Mouse (Mus musculus) forebrain, embryonic 14.5 days (tissue): ENCODE measurements at regions not wholly inside any gene's neighbourhood (a gene's known extent, or its start where the extent isn't known, plus 50 kb on each side); places are given as distances from the start of the nearest gene placed in this dataset.

Source experiments
- ATAC-seq: fragments of 200-750 bp; cut with Nextera tagmentation; 2 replicates; pipeline ENCODE4 v1.8.0; 2017; ENCODE audit warnings: mild to moderate bottlenecking, moderate library complexity
- DNase-seq: peaks from one replicate; pipeline ENCODE4 v3.0.0-alpha.2; 2015; ENCODE audit warnings: low spot score
- H3K27ac ChIP-seq: fragments of 300-500 bp; sonication (generic); 2 replicates; pipeline ENCODE4 v1.5.1; 2014; ENCODE audit warnings: low read depth, mild to moderate bottlenecking, control low read depth, low read length, moderate library complexity
- H3K27me3 ChIP-seq: fragments of 300-500 bp; sonication (generic); replicated peaks from 2 replicates; pipeline ENCODE4 v1.6.1; 2014; ENCODE audit warnings: low read length, control low read depth, mixed read lengths; ENCODE audit not compliant: control insufficient read depth, insufficient read depth
- H3K36me3 ChIP-seq: fragments of 300-500 bp; sonication (generic); 2 replicates; pipeline ENCODE4 v1.6.1; 2014; ENCODE audit warnings: low read length, control low read depth; ENCODE audit not compliant: control insufficient read depth, insufficient read depth
- H3K4me1 ChIP-seq: fragments of 300-500 bp; sonication (generic); 2 replicates; pipeline ENCODE4 v1.6.1; 2014; ENCODE audit warnings: antibody characterized with exemption, low read length, control low read depth; ENCODE audit not compliant: control insufficient read depth, insufficient read depth
- H3K4me2 ChIP-seq: fragments of 300-500 bp; sonication (generic); 2 replicates; pipeline ENCODE4 v1.6.1; 2014; ENCODE audit warnings: mild to moderate bottlenecking, control low read depth, low read length
- H3K4me3 ChIP-seq: fragments of 300-500 bp; sonication (generic); 2 replicates; pipeline ENCODE4 v1.5.1; 2014; ENCODE audit warnings: low read depth, low read length, control low read depth
- H3K9ac ChIP-seq: fragments of 300-500 bp; sonication (generic); 2 replicates; pipeline ENCODE4 v1.6.1; 2014; ENCODE audit warnings: mild to moderate bottlenecking, low read length, control low read depth, moderate library complexity
- H3K9me3 ChIP-seq: fragments of 300-500 bp; sonication (generic); replicated peaks from 2 replicates; pipeline ENCODE4 v1.6.1; 2016; ENCODE audit warnings: low read length, control low read depth, mixed read lengths; ENCODE audit not compliant: control insufficient read depth
- WGBS: fragments of 180-500 bp; shearing (Covaris S2); extraction: QIAGEN DNeasy Blood & Tissue Kit; methylation state at CpG from one replicate; pipeline ENCODE4 v1.1.7; 2014; 5-methylcytosine and 5-hydroxymethylcytosine counted together

DNA sequence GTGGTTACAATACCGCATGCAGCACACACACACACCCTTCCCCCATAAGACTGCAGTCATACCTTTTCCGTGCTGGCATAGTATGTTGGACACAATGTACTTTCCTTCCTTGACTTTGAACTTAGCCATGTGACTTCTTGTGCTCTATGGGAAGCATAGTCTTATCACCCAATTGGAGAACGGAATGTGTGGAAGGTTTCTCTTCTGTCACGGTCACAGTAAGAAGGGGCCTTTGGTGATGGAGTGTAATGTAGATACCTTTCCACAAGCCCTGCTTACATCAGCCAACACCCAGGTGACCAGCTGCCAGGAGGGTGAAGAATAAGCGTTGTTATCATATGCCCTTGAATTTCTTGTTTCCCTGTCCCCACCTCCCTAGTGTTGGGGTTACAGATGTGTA lies 1308.0 kb upstream of the A1bg start:
- no peak for ATAC-seq
- Histone ChIP-seq H3K9ac (no peak overlapping the region), H3K4me2 (no peak overlapping the region), H3K27ac (no peak overlapping the region), H3K4me1 (no peaks in the 10 kb centered on the region), H3K36me3 (no peaks in the 10 kb centered on the region), H3K9me3 (no peaks in the 10 kb centered on the region), H3K4me3 (no peak overlapping the region), H3K27me3 (no peaks in the 10 kb centered on the region)
- WGBS, result 97% methylated on average over 5 of the region's 5 CpGs
- no peak for DNase-seq

DNA sequence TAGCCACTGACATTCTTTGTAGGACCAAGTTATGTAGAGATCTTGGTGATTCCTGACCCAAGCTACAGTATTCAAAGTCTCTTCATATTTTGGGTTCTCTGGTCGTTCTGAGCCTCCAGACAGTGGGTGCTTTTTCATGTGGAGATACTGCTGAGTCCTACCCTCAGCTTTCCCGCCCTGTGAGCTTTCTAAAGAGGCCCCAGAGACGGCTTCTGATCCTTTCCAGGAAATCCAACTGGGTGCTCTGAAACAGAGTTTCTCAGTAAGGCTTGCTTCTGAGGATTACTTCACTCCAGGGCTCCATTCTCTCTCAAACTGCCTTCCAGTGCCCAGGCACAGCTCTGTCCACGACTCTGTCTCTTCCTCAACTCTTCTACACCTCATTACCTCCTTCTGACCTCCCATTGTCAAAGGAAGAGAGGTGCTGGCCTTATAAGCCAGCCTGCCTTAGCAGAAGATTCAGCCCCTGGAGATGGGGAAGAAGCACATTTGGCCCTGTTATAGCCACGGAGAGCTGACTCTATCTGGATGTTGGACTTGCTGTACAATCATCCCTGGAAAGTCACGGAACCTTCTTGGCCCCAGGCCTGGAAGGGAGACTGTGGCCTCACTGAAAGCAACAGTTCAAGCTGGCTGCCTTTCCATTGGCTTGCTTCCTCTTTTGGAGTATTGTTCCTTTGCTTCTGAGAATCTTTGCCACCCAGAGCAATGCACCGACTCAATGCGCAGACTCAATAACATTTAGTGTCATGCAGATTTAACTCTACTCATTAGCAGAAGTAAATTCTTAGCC lies 1306.9 kb upstream of the A1bg start:
- H3K9ac ChIP-seq, result no peak overlapping the region
- H3K4me2 ChIP-seq, result no peak overlapping the region
- H3K36me3 ChIP-seq, result no peaks in the 10 kb centered on the region
- H3K9me3 ChIP-seq, result no peaks in the 10 kb centered on the region
- H3K4me3 ChIP-seq, result no peak overlapping the region
- DNase-seq (no peak), ATAC-seq (no peak)
- no peaks in the 10 kb centered on the region for H3K4me1 ChIP-seq
- H3K27me3 ChIP-seq, result no peaks in the 10 kb centered on the region
- no peak overlapping the region for H3K27ac ChIP-seq
- 81% methylated on average over 8 of the region's 8 CpGs for WGBS

DNA sequence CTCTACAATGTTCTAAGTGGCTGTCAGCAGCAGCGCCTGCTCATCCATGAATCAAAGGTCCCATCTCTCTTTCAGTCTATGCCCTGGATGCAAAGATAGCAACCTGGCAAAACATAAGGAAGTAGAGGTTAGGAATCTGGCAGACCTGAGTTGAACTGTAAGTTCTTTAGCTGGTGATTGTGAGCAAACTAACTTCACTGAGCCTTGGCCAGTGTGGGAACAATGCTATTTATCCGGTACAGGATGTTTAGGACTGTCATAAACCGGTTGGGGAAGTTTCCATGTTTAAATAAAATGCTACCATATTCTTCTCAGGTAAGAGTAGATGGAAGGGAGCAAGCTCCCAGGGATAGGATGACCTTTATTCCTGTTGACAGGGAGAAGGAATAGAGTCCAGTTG lies 1306.2 kb upstream of the A1bg start:
- no peak overlapping the region for H3K27ac ChIP-seq
- no peaks in the 10 kb centered on the region for H3K4me1 ChIP-seq
- H3K9ac ChIP-seq, result no peak overlapping the region
- no peak overlapping the region for H3K4me2 ChIP-seq
- no peak overlapping the region for H3K4me3 ChIP-seq
- DNase-seq, result no peak
- H3K36me3 ChIP-seq, result no peaks in the 10 kb centered on the region
- no peak for ATAC-seq
- no peaks in the 10 kb centered on the region for H3K27me3 ChIP-seq
- H3K9me3 ChIP-seq, result no peaks in the 10 kb centered on the region
- 90% methylated on average over 3 of the region's 3 CpGs for WGBS

DNA sequence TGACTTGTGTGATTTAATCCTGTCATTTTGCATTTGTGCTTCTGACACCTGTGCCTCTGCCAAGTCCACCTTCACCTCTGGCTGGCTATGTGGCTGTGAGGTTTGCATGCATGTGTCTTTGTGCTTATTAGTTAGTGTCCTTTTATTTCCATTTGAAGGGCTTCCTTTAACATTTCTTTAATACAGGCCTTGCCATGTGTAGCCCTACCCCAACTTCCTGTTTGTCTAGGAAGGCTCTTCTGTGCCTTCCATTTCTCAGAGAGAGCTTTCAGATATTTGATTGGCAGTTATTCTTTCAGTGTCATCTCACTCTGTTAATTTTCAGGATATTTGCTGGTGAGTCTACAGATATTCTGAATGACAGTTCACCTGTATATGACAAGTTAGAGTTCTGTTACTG lies 1302.0 kb upstream of the A1bg start:
- Histone ChIP-seq H3K27ac (no peak overlapping the region), H3K36me3 (no peaks in the 10 kb centered on the region), H3K27me3 (no peaks in the 10 kb centered on the region), H3K9me3 (no peaks in the 10 kb centered on the region), H3K4me3 (no peak overlapping the region), H3K4me1 (no peaks in the 10 kb centered on the region), H3K4me2 (no peak overlapping the region), H3K9ac (no peak overlapping the region)
- no peak for ATAC-seq
- DNase-seq, result no peak

DNA sequence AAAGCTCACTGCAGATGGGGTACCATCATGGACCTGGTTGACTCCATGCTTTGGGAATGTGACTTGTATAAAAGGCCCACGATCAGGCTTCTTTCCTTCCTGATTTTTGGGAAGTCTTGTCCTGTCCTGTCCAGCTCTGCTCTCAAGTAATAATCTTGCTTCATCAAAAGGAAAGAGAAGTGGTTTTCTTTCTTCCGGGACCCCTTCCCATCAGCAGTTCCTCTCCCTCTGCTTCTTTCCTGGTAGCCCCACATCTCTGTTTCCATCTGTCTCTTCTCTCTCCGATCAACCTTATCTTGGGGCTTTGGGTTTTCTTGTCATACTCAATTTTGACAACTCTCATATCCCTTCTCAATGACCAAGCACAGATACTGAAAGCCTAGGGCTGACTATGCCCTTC lies 1301.4 kb upstream of the A1bg start:
- no peak for ATAC-seq
- Histone ChIP-seq H3K4me1 (no peaks in the 10 kb centered on the region), H3K9me3 (no peaks in the 10 kb centered on the region), H3K36me3 (no peaks in the 10 kb centered on the region), H3K4me3 (no peak overlapping the region), H3K9ac (no peak overlapping the region), H3K27me3 (no peaks in the 10 kb centered on the region), H3K4me2 (no peak overlapping the region), H3K27ac (no peak overlapping the region)
- WGBS, result 98% methylated on average over 3 of the region's 3 CpGs
- DNase-seq, result no peak

DNA sequence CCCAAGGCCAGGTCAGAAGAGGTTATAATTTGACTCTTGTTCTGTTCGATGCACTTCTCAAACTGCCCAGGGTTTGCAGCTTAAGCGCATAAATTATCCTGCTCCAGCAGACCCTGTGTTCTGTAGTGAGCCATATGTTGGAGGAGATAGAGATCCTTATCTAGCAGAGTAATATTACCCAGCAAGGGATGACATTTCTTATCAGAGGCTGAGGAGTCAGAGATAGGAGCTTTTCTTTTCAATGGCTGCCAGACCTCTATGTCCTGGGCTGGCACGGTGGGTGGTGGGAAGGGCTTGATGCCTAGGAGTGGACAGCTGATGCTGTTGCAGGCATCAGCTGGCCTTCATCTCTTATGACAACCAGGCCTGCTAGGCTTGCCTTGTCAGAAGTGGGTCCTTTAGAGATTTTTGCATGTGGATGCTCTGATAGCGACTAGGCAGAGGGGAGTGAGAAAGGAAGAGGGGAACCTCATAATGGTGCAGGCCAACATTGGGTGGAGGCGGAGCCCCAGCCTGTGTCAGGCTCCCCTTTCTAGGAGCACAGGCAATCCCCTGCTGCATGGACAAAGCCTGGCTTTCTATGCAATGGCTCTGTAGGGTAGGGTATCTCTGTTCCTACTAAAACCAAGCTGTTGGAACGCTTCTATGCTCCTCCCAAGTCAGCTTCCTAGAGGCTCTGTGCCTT lies 1300.5 kb upstream of the A1bg start:
- Histone ChIP-seq H3K9ac (no peak overlapping the region), H3K27me3 (no peaks in the 10 kb centered on the region)

DNA sequence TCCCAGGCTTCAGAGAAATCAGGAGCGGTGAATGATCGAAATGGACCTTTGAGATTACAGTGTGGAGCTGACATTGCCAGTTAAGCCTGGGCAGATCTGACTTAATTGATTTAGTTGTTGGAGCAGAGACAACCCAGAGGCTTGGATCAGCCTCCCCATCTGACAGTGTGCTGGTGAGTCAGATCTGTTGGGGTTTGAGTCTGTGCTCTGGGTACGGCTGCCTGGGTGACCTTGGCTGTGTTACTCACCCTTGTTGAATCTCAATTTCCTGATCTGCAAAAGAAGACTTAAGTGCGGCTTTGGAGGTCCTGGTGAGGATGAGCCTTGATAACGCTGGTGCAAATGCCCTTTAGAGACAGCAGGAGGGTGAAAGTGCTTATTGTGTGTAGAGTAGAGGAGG lies 1299.9 kb upstream of the A1bg start:
- H3K4me3 ChIP-seq, result no peak overlapping the region
- H3K27ac ChIP-seq, result no peak overlapping the region
- H3K36me3 ChIP-seq, result no peaks in the 10 kb centered on the region
- no peaks in the 10 kb centered on the region for H3K27me3 ChIP-seq
- H3K9ac ChIP-seq, result no peak overlapping the region
- 87% methylated on average over 5 of the region's 5 CpGs for WGBS
- no peak for DNase-seq
- no peaks in the 10 kb centered on the region for H3K9me3 ChIP-seq
- no peak for ATAC-seq
- no peak overlapping the region for H3K4me2 ChIP-seq
- no peaks in the 10 kb centered on the region for H3K4me1 ChIP-seq

More for the DNA sequence above, 1300.5 kb upstream of the A1bg start:
- DNase-seq (no peak), ATAC-seq (no peak)
- WGBS, result 86% methylated on average over 6 of the region's 6 CpGs
- Histone ChIP-seq H3K27ac (no peak overlapping the region), H3K9me3 (no peaks in the 10 kb centered on the region), H3K4me1 (no peaks in the 10 kb centered on the region), H3K4me2 (no peak overlapping the region), H3K4me3 (no peak overlapping the region), H3K36me3 (no peaks in the 10 kb centered on the region)

DNA sequence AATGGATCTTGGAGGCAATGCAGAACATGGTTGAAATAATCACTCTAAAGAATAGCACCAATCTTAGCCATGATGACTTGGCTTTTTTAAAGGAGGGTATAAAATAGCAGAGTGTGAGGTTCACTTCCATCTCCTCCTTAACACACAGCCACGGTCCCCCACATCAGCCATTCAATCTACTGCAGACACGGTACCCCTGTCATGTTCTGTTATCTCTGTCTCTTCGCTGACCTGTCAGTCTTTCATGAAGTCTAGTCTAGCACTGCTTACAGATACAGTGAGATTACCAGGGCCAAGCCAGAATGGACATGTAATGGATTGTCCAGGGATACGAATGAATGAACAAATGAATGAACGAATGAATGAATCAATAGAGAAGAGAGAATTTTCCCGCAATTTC lies 1299.4 kb upstream of the A1bg start:
- Histone ChIP-seq H3K9me3 (no peaks in the 10 kb centered on the region), H3K36me3 (no peaks in the 10 kb centered on the region), H3K4me1 (no peaks in the 10 kb centered on the region), H3K4me3 (no peak overlapping the region), H3K4me2 (no peak overlapping the region), H3K27me3 (no peaks in the 10 kb centered on the region), H3K9ac (no peak overlapping the region), H3K27ac (no peak overlapping the region)
- no peak for ATAC-seq
- 95% methylated on average over 6 of the region's 6 CpGs for WGBS
- DNase-seq, result no peak

DNA sequence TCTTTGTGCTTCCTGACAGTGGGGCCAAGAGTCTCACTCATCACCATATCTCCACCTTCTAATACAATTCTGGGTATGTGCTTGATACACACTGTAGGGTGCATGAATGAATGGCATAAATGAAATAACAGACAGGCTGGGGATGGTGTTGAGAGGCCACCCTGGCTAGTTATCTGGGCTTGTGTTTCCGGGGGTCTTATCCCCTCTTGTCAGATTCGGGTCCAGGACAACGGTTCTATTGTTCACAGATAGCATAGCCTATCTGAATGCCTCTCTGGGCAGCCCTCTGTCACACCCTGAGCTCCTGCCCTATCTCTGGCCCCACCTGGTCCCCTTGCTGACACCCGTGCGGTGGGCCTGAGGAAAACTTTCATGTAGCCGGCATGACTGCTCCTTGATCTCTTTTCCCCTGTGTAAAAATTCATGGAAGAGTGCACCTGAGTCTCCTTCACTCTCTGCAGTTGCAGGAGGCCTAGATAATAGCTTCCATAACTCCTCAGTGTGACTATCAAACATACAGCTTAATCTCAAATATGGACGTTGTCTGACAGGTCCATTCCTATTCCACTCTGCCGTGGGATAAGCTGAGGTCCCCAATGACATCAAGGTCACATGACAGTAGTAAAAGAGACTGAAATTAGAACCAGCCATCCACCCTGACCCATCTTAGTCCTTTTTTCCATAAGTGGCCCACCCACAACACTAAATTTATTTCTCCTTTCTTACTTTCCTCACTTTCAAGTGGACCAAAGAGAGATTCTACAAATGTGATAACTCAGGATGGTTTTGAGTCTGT lies 1298.4 kb upstream of the A1bg start:
- Histone ChIP-seq H3K9ac (no peak overlapping the region), H3K27ac (no peak overlapping the region), H3K4me3 (no peak overlapping the region), H3K9me3 (no peaks in the 10 kb centered on the region), H3K4me2 (no peak overlapping the region), H3K36me3 (no peaks in the 10 kb centered on the region), H3K27me3 (no peaks in the 10 kb centered on the region), H3K4me1 (no peaks in the 10 kb centered on the region)
- DNase-seq, result no peak
- WGBS, result 89% methylated on average over 8 of the region's 8 CpGs
- no peak for ATAC-seq
